Mouse (Mus musculus) mammary gland, adult 2 months (tissue): ENCODE results near the gene Lrp2bp. TPM values are rescaled to one million over a fixed set of nuclear protein-coding genes. Genes with fewer than 3 reads are reported as not detected.

Experiments used
- polyA plus RNA-seq: library from polyadenylated mRNA; depleted of rRNA; stranded (reverse); fragments of >200 nt; gene quantifications from 2 replicates; pipeline ENCODE4 v1.2.3, GENCODE M21; 2012; ENCODE audit warnings: low replicate concordance; rRNA removed

Lrp2bp gene
- polyA plus RNA-seq = 0.04 and 1.5 TPM in 2 replicates

DNA sequence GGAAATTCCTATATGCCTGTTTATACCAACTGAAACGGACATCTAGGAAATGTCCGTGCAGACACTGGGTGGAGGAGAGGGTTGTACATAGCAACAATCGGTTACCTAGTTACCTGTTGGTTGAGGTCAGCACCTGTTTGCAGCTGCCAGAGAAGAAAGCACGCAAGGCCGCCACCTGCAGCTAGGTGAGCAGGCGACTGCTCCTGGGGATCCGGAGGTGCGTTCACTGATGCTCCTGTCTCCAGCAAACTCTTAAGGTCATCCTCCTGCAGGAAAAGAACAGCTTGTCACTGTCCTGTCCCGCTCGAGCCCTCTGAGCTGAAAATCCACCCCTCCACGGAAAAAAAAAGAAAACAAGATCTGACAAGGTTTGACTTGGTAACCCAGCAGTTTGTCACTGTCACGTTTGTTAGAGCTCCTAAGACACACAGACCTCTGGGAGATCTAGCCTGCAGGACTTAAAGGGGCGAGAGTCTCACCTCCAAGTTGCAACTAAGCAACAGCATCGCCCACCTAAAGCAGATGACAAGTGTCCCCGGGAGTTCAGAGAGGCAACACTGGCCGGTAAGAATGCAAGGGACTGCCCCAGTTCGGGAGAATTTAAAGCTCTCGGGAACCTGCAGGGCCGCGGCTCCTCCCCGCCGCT is at the start of gene Lrp2bp:
Gene Lrp2bp, plus strand, starts transcription at position 166 of the 646 bp plus-strand sequence.

DNA sequence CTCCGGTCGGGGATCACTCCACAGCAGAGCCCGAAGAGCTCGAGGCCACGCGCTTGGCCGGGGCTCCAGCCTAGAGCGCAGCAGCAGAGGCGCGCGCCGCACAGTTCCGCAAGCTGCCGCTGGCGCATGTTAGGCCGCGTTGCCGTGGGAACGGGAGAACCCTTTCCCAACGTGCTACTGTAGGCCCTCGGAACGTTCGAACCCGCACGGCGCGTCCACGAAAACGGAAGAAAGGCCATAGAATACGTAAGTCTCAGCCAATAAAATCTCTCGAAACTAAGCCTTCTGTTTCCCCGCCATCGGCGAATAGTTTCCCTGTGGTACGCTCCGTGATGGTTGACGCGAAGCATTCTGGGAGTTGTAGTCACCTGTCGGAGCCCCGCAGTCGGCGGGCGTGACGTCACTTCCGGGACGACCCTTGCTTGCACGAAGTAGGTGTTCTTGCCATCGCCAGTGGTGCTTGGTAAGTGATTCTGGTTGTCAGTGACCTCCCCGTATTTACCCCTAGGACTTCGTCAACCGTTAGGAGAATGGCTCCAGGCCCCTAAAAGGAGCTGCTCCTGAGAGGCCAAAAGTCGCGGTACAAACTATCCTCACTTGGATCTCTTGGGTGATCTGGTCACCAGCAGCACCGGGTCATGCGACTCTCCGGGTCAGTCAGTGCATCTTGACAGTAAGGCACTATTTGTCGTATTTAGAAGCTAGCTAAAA is 23.8 kb upstream of the Lrp2bp start, which contains the start of the genes 1700029J07Rik and Ufsp2:
Gene 1700029J07Rik, minus strand, starts transcription at position 127 of the 711 bp plus-strand sequence.
Gene Ufsp2, plus strand, starts transcription at position 403 of the 711 bp plus-strand sequence.

DNA sequence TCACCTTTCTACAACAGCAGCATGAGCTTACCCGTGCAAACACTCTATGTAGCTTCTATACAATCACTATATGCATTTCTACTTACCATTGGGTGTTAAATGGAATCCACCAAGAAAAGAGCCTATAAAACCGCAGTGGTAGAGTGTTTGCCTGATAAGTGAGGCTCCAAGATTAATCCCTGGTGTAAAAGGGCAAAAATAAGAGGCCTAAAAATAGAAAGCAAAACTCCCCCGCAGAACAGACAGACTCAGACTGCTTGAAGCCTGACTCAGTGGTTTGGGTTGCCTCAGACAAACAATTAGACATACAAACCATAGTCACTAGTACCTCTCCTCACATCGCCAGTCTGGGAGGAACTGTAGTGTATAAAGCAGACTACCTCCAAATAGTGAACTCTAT is 6.5 kb downstream of the Lrp2bp start, which contains the start of gene Ankrd37:
Gene Ankrd37, minus strand, starts transcription at position 112 of the 400 bp plus-strand sequence.

Other genes starting within 250 kb of the Lrp2bp start
- 21.4 and 155 TPM in 2 replicates for gene Pdlim3, start 113.8 kb upstream of the Lrp2bp start, polyA plus RNA-seq
- not detected in 2 replicates for gene Ccdc110, start 64.7 kb upstream of the Lrp2bp start, polyA plus RNA-seq
- gene 1700029J07Rik, start 24.1 kb upstream of the Lrp2bp start, polyA plus RNA-seq = 0.26 and 0.66 TPM in 2 replicates
- gene Ufsp2, start 23.8 kb upstream of the Lrp2bp start, polyA plus RNA-seq = 6.6 and 21.7 TPM in 2 replicates
- 1.8 and 2.9 TPM in 2 replicates for gene Ankrd37, start 6.4 kb downstream of the Lrp2bp start, polyA plus RNA-seq
- gene Cfap97, start 152.5 kb downstream of the Lrp2bp start, polyA plus RNA-seq = 3.2 and 7.5 TPM in 2 replicates
- 3.1 and 3.3 TPM in 2 replicates for gene Snx25, start 152.9 kb downstream of the Lrp2bp start, polyA plus RNA-seq
- 292 and 804 TPM in 2 replicates for gene Slc25a4, start 212.0 kb downstream of the Lrp2bp start, polyA plus RNA-seq